Mouse (Mus musculus) cerebellum, postnatal 14 days (tissue): ENCODE measurements around the gene Slc6a5.

ENCODE experiments used
- DNase-seq, 2 experiments: peaks; one replicate each; pipeline ENCODE4 v3.0.0; 2021; ENCODE audit warnings: mixed read lengths in 2 of 2

Slc6a5 gene

GRCm38 (mm10) chr7:49985947-49986346 is 76.0 kb downstream of the Slc6a5 start:
- DNase-seq = no peak

DNA sequence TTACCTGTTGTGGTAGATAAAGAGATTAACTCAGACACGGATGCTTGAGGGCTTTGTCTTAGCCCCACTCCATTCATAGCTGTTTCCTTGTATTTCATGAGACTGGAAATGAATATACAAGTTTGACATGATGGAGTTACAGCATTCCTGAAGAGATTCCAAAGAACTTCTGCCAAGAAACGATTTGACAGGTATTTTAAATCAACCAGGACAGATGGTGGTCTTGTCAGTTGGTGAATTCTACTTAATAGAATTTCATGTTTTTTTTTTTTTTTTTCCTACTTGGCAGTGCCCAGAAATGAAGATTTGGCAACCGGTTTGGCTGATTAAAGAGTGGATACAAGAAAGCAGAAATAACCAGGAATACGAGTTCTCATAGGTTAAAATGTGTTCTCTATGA is 89.4 kb downstream of the Slc6a5 start:
- no peak for DNase-seq

DNA sequence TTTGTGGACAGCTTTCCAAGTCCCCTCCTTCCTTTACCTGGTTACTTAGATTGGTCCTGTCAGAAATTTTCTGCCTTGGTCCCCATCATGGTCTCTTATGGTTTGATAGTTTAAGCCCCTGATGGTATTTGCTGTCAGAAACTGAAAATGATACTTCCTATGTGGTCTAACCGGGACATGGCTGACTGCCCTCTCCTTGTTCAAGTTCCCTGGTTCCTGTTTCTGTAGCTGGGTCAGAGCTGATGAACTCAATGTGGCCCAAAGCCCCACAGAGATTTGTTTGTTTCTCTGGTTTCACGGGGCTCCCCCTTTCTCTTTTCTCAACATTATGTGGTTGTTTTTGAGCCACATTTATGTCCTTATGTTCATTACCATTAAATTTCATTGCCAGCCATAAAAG is 95.3 kb downstream of the Slc6a5 start:
- no peak for DNase-seq
